Mouse (Mus musculus) adrenal gland, postnatal 36 days (tissue): ENCODE measurements at regions not wholly inside any gene's neighbourhood (a gene's known extent, or its start where the extent isn't known, plus 50 kb on each side); places are given as distances from the start of the nearest gene placed in this dataset.

Experiments
- DNase-seq, 2 experiments: peaks; one replicate each; pipeline ENCODE4 v3.0.0; 2021; ENCODE audit warnings: mixed read lengths in 1 of 2

DNA sequence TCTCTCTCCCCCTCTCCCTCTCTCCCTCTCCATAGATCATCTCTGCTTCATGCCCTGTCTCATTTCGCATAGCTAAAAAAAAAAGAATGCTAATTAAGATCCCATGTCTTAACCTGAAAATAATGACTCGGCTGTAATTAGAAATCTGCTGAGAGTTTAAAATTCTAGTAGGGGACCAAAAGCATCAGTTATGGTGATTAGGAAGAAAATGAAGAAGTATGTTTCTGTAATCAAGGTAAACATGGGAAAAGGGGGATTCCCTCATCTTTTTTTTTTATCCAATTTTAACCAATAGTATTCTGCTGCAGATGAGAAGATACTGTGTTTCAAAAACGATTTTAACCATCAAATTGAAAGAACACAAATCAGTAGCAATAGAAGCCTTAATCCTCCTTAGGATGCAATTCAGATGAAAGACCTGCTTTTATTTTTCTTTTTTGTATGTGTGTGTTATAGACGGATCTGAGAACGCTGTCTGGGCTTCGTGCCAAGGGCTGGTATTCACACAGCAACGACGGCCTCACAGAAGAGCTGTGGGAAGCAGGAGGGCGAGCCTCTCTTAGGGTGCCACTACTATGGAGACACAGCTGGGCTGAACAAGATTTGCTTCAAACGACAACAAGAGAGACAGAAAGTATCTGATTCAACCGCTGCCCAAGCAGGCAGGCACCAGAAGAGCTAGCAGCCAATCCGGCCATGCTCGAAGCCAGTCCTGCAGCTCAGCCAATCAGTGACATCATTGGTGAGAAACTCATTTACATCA lies 223.2 kb downstream of the Usp25 start:
- DNase-seq = peak; percentile 43 to 60

DNA sequence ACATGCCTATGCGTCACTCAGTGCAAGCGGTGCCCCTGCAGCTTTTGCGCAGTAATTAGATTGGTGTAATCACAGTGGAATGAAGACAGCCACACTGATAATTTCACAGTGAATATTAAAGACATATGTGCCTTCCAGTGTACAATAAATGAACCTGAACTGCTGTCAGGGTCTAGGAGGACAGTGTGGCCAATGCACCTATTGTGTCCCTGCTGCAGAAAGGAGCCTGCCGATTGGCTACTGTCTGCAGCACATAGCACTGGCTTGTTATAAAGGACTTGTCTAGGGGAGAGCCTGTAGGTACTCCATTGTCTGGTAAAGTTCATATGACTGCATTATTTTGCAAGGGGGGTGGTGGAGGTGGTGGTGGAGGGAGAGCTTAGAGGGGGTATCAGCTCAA lies 222.5 kb downstream of the Usp25 start:
- DNase-seq = no peak

DNA sequence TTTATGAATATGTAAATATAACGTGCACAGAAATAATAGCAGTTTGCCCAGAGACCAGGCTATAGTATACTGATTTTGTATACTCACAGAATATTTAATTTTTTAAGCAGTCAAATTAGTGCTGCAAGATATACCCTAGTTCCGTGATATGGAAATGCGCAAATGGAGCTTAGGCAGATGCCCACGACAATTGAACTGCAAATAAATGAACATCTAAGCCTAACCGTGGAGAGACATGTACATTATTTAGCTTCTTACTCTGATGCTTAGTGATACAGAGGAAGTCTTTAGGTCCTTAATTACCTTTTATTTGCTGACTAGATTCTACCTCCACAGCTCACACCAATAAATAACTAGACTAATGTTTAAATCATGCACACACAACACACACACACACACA lies 221.9 kb downstream of the Usp25 start:
- no peak for DNase-seq
